Mouse (Mus musculus): ENCODE measurements around the gene Rbmxl2. TPM values are rescaled to one million over a fixed set of nuclear protein-coding genes. Genes with fewer than 3 reads are reported as not detected.

Rbmxl2 gene
- total and polyA plus RNA-seq, 2 experiments from 2014 or later = not detected

DNA sequence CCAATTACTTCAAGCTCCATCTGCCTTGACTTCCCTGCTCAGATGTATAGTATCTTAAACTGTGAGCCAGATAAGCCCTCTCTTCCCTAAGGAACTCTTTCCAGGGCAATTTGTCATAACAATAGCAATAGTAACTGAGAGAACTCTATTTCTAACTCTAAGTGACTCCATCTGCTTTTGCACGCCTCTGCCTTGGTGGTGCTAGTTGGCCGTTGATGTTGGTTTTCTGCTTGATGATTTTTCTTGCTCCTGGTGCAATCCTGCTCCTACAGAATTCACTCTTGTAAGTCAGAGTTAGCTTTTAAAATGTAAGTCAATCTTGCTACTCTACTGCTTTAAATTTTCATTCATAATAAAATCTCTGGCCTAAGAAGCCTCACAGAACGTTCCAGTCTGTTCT, 44.1 kb downstream of the Rbmxl2 start:
- Histone ChIP-seq H3K36me3 (ENCODE audit: insufficient read depth, low read length) (no peaks in the 10 kb centered on the region), H3K4me1 (ENCODE audit: insufficient read depth, low read length) (no peaks in the 10 kb centered on the region), H3K4me2 (ENCODE audit: low read depth, low read length, poor library complexity, severe bottlenecking) (no peak overlapping the region), H3K27ac (ENCODE audit: low read depth, low read length) (no peak overlapping the region), H3K9me3 (ENCODE audit: low read length) (no peaks in the 10 kb centered on the region), H3K27me3 (ENCODE audit: insufficient read depth, low read length) (no peaks in the 10 kb centered on the region), H3K4me3 (ENCODE audit: low read depth, low read length) (no peak overlapping the region), H3K9ac (replicated peaks; ENCODE audit: low read length, poor library complexity, severe bottlenecking) (no peak overlapping the region)
- WGBS = 81% methylated on average over 3 of the region's 3 CpGs
- no peak for TF ChIP-seq CTCF (IDR thresholded peaks at IDR 0.05)
- no peak for ATAC-seq (ENCODE audit: low FRiP score)
- DNase-seq (ENCODE audit: low spot score) = no peak

DNA sequence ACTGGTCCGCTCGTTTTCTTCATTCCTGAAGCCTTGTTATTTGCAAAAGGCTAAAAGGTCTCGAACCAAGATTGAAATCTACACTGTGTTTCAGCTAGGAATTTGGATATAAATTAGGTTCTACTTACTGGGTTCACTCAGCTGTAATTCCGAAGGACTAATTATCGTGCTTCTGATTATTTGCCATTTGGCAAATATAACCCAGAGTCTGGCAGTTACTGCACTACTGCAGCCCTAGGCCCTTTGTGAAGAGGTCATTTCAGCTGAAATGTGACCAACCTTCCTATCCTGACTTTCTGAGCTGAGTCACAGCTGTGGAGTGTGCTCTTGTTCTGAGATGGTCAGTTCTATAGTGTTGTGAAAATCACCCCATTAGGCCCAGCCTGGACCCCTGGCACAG, 50.7 kb downstream of the Rbmxl2 start:
- Histone ChIP-seq H3K9me3 (ENCODE audit: low read length) (no peaks in the 10 kb centered on the region), H3K4me1 (ENCODE audit: insufficient read depth, low read length) (no peaks in the 10 kb centered on the region), H3K4me2 (ENCODE audit: low read depth, low read length, poor library complexity, severe bottlenecking) (no peak overlapping the region), H3K4me3 (ENCODE audit: low read depth, low read length) (no peak overlapping the region), H3K36me3 (ENCODE audit: insufficient read depth, low read length) (no peaks in the 10 kb centered on the region), H3K27me3 (ENCODE audit: insufficient read depth, low read length) (no peaks in the 10 kb centered on the region), H3K27ac (ENCODE audit: low read depth, low read length) (no peak overlapping the region), H3K9ac (replicated peaks; ENCODE audit: low read length, poor library complexity, severe bottlenecking) (no peak overlapping the region)
- DNase-seq (ENCODE audit: low spot score) (no peak), ATAC-seq (ENCODE audit: low FRiP score) (no peak)
- no peak for TF ChIP-seq CTCF (IDR thresholded peaks at IDR 0.05)
- 75% methylated on average over 5 of the region's 5 CpGs for WGBS

Other genes starting within 250 kb of the Rbmxl2 start
- gene Olfr6, start 245.5 kb upstream of the Rbmxl2 start, total RNA-seq (2014; rRNA removed) = not detected in 2 replicates
- gene Olfr6, start 245.5 kb upstream of the Rbmxl2 start, polyA plus RNA-seq (2015; fragmentation: Nextera tagmentation; extraction: Ambion mirVana) = not detected in 2 replicates
- gene Olfr711, start 234.0 kb upstream of the Rbmxl2 start, total RNA-seq (2014; rRNA removed) = not detected in 2 replicates
- not detected in 2 replicates for gene Olfr711, start 234.0 kb upstream of the Rbmxl2 start, polyA plus RNA-seq (2015; fragmentation: Nextera tagmentation; extraction: Ambion mirVana)
- not detected in 2 replicates for gene Olfr2, start 203.4 kb upstream of the Rbmxl2 start, total RNA-seq (2014; rRNA removed)
- gene Olfr2, start 203.4 kb upstream of the Rbmxl2 start, polyA plus RNA-seq (2015; fragmentation: Nextera tagmentation; extraction: Ambion mirVana) = not detected in 2 replicates
- gene Olfr713, start 178.3 kb upstream of the Rbmxl2 start, total RNA-seq (2014; rRNA removed) = not detected in 2 replicates
- gene Olfr713, start 178.3 kb upstream of the Rbmxl2 start, polyA plus RNA-seq (2015; fragmentation: Nextera tagmentation; extraction: Ambion mirVana) = not detected in 2 replicates
- not detected in 2 replicates for gene Olfr714, start 138.5 kb upstream of the Rbmxl2 start, total RNA-seq (2014; rRNA removed)
- gene Olfr714, start 138.5 kb upstream of the Rbmxl2 start, polyA plus RNA-seq (2015; fragmentation: Nextera tagmentation; extraction: Ambion mirVana) = not detected in 2 replicates
- gene Olfr17, start 116.2 kb upstream of the Rbmxl2 start, total RNA-seq (2014; rRNA removed) = not detected in 2 replicates
- gene Olfr17, start 116.2 kb upstream of the Rbmxl2 start, polyA plus RNA-seq (2015; fragmentation: Nextera tagmentation; extraction: Ambion mirVana) = not detected in 2 replicates
- gene Olfr715b, start 99.1 kb upstream of the Rbmxl2 start, total RNA-seq (2014; rRNA removed) = not detected in 2 replicates
- not detected in 2 replicates for gene Olfr715b, start 99.1 kb upstream of the Rbmxl2 start, polyA plus RNA-seq (2015; fragmentation: Nextera tagmentation; extraction: Ambion mirVana)
- not detected in 2 replicates for gene Olfr715, start 78.4 kb upstream of the Rbmxl2 start, total RNA-seq (2014; rRNA removed)
- gene Olfr715, start 78.4 kb upstream of the Rbmxl2 start, polyA plus RNA-seq (2015; fragmentation: Nextera tagmentation; extraction: Ambion mirVana) = not detected in 2 replicates
- gene Olfr716, start 71.1 kb upstream of the Rbmxl2 start, total RNA-seq (2014; rRNA removed) = not detected in 2 replicates
- not detected in 2 replicates for gene Olfr716, start 71.1 kb upstream of the Rbmxl2 start, polyA plus RNA-seq (2015; fragmentation: Nextera tagmentation; extraction: Ambion mirVana)
- gene Nlrp14, start 42.5 kb upstream of the Rbmxl2 start, total RNA-seq (2014; rRNA removed) = not detected in 2 replicates
- not detected in 2 replicates for gene Nlrp14, start 42.5 kb upstream of the Rbmxl2 start, polyA plus RNA-seq (2015; fragmentation: Nextera tagmentation; extraction: Ambion mirVana)
- 33.9 and 35.2 TPM in 2 replicates for gene Syt9, start 161.3 kb downstream of the Rbmxl2 start, total RNA-seq (2014; rRNA removed)
- gene Syt9, start 161.3 kb downstream of the Rbmxl2 start, polyA plus RNA-seq (2015; fragmentation: Nextera tagmentation; extraction: Ambion mirVana) = 14.2 and 14.7 TPM in 2 replicates